Mouse (Mus musculus): Measurements from ENCODE around the gene Zfp692.
A peak's percentile ranks its signal among the peaks of the same experiment; 100 is the strongest.

The Zfp692 gene

DNA sequence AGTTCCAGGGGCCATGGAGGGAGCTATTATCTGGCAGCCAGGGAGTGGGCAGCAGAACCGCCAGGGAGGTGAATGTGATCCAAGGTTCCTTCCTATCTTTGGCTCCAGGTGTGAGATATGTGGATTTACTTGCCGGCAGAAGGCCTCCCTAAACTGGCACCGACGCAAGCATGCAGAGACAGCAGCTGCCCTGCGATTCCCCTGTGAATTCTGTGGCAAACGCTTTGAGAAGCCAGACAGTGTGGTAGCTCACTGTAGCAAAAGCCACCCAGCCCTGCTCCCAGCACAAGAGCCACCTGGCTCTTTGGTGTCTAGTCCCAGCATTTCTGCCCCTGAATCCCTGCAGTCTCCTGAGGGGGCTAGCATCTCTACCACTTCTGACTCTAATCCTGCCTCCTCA lies 7.2 kb downstream of the Zfp692 start:
- no peak for DNase-seq

DNA sequence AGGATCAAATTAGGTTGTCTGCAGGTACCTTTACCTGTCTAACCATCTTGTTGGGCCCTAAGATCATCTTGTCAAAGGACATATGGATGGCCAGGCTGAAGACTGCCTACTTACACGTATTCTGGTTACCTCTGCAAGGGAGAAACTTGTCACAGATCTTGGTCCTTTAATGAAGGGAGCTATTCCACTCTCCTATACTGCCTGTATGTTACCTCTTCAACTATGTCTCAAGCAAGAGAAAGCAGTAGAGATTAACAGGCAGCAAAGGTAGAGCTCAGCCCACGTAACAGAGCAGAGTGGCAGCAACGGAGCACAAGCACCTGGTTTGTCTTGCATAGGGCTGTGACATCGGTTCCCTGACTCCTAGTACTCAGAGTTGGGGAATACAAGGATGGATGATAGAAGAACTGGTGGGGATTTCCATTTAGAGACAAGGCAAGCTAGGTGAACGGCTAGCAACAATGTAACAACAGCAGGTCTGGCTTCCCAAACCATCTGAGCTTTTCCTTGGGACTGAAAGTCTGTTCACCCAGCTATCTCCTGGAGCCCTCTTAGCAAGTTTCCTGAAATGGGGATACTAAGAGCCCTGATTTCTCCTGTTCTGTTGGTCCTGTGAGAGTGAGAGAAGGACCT lies 8.8 kb downstream of the Zfp692 start:
- DNase-seq, result no peak

DNA sequence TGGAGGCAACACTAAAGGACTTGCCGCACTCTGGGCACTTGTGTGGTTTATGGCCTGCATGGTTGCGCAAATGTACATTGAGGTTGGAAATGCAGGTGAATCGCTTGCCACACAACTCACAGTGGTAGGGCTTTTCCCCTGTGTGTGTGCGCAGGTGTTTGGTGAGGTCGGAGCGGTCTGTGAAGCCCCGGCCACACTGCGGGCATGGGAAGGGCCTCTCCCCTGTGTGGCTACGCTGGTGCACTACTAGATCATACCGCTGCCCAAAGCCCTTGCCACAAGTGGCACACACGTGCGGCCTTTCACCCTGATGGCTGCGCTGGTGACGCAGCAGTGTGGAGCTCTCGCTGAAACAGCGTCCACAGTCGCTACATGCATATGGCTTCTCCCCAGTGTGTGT lies 9.5 kb downstream of the Zfp692 start:
- DNase-seq, result no peak

DNA sequence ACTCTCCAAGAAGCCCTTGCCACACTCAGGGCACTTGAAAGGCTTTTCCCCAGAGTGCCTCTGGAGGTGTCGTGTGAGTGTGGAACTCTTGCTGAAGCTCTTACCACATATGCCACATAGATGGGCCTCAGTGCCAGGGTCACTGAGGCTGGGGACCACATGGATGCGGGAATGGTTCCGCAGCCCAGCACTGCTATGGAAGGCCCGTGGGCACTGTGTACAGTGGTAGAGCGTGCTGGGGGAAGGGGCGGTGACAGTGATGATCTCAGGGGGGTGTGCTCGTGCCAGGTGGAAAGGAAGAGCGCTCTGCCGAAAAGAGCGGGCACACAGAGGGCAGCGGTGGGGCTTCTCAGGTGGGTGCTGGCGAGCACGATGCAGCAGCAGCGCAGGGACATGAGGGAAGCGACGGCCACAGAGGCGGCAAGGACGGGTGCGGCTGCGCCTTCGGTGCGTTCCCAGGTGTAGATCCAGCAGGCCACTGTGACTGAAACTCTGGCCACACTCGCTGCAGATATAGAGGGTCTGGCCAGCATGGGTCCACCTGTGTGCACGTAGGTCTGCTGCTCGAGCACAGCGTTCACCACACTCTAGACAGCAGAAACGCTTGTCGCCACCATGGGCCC lies 10.0 kb downstream of the Zfp692 start:
- DNase-seq, result no peak

DNA sequence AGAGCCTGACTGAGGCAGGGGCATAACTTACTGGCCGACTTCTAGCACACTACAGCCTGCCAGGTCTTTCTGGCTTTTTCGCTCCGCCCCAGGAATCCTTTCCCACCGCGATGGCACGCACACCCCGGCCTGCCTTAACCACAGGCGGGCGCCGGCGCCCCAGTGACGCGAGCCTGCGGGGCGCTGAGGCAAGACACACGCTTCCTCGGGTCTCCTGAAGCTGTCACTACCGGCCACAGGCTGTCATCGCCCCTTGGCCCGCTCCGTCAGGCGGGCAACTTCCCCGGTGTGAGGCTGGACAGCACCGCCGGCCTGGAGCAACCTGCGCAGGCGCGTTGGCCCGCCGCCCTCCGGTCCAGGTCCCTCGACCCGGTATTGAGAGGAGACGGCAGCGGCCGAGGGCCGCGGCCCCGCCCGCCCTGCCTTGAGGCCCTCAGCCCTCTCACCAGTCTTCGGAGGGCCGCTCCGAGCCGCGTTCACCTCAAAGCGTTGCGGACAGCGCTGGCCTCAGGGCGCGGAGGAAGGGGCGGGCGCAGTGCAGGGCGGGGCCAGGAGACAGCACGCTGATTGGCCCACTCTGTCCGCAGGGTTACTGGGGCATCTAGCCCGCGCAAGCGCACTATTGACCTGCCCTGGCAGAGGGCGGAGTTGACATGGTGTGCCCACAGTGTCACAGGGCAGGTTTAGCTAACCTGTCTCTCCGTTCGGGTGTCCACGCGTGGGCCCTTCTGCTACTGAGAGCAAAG lies 16.1 kb downstream of the Zfp692 start:
- DNase-seq, result peak; percentile 99

DNA sequence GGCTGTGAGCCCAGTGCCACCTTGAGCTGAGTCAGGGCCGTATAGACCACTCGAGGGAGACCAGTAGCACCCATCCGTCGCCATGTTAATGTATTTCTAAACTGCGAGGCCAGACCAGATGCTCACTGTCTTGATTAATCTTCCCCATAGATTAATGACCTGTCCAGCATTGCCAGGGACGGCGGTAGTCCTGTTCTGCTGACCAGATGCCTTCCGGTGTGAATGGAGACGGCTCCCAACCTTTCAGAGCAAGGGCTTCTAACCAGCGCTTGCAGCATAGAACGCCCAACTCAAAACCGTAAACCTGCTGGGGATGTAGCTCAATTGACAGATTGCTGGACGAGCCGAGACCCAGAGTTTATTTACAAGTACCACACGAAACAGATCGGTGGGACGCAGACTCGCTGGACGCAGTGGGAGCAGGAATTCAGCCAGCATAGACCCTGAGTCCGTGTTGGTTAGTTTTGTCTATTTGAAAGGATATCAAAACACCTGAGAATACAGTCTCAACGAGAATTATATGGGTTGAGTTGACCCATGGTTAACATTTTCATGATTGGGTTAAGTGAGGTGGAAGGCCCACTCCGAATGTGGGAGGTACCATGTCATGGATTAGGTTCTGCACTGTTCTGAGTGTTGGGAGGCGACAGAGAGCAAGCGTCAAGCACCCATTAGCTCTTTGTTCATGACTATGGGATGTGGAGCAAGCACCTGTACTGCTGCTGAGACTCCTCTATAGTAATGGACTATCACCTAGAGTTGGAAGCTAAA lies 16.9 kb downstream of the Zfp692 start:
- peak; percentile 31 for DNase-seq

DNA sequence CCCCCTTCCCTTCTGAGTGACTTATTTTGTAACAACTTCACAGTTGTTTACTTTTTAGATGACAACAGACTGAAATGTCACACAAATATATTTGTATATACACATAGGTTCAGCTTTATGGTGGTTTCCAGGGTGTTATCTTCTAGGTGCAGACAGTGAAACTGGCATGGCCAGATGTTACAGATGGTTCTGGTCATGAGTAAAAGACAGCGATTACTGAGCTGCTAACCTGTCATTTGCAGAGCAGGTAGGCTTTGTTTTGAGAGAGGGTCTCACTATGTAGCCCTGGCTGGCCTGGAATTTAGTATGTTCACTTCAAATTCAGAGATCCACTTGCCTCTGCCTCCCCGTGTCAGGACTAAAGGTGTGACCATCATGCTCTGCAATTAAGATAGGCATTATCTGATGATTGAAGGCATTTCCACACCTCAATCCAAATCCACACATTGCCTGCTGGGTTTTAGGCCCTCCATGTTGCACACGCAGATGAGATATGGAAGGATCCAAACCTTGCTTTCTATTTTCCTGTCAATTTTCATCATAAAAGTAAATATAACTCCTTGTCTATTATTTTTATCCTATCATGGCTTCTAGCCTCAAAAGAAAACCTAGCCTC lies 17.9 kb downstream of the Zfp692 start:
- DNase-seq, result peak; percentile 34

DNA sequence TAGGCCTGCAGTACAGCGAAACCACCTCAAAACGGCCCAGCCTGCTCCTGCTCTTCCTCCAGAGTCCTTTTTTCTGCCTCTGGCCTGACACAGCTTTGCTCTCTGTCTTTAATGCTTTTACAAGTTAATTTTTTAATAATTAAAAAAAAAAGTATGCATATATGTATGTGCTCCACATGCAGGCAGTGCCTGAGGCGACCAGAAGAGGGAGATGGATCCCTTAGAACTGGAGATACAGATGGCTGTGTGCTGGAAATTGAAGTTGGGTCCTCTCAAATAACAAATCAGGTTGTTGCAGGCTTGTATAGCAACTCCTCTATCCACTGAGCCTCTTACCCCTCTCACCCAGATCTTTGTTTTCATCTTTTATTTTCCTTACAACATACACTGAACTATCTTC lies 19.9 kb downstream of the Zfp692 start:
- DNase-seq, result no peak

DNA sequence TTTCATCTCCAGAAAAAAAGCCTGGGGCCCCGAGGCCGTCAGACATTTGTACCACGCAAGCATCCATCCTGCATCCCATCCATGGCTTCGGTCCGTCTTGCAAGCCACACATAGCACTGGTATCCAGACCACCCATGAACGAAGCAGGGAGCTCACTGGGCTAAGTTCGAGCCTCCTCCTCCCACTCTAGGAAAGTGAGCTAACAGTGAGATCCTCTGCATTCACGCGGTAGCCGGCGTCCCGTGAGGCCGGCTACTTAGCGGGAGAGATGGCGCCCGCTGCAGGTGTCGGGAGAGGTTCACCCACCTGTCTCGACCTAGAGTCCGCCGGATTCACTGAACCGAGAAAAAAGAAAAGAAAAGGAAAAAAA lies 23.0 kb downstream of the Zfp692 start:
- DNase-seq, result no peak

DNA sequence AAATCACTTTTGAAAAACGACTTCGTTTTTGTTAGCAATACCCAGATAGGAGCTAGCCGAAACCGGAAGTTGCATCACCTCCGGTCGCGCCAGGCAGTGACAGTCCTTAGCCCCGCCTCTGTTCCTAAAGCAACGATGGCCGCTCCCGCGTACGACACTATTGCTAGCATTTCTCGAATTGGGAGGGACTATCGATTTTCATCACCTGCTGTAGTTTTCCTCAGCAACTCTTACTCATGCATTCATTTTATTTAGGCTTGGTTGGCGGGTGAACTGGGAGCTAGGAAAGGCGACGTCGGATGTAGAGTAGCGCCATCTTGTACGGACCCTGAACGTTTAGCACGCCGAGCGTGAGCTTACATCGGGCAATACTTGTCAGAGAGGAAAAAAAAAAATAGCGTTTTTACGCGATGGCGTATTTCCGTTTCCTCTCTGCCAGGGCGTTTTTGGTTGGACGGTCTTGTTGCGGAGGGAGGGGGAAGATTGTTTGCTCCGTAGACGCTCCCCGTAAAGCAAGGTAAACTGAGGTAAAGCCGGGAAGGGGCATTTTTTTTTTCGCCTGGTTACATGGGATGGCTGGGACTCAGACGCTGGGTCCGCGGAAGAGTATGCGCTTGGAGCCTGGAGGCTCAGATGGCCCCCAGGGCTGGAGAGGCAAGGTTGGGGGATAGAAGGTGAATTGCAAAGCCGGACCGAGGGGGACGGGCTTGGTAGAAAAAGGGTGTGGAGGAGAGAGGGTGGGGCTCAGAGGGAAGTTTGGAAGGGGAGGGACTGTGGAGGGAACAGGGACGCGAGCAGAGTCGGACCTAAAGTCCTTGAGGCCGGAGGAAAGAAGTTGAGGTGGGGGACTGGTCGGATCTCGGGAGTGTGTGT lies 23.6 kb downstream of the Zfp692 start, which contains the start of the genes Zfp672 and Sh3bp5l:
Zfp672 (minus strand) TSS at position 64 of the 873 bp plus-strand sequence.
Sh3bp5l (plus strand) TSS at position 449 of the 873 bp plus-strand sequence.
- peak; percentile 89 for DNase-seq

DNA sequence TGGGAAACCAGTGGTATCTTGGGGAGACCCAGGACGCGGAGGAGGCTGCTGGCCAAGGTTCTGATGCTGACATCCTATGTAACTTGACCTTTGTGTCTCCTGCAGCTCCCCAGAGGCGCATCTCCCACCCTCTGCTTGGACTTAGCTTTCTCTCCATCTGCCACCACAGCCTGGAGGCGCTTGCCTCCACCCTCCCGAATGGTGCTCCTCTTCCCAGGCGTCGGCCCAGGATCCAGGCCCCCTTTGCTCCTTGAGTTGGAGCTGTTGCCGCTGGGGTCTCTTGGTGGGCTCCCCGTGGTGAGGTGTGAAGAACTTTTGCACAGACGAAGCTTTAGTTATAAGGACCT lies 24.3 kb downstream of the Zfp692 start:
- DNase-seq, result no peak

DNA sequence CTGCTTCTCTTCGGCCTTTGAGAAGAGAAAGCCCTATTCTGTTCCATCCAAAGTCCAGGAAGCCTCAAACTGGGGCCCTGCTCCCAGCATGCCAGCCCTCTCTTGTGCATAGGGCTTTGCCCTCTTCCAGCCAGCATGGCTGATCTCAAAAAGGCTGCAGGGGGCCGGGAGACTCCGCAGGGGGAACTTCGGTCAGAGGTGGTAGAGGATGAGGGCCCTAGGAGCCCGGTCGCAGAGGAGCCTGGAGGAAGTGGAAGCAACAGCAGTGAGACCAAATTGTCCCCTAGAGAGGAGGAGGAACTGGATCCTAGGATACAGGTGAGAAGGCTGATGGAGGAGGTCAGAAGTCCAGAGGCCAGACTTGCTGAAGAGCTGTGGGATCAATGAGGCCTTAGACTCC lies 24.7 kb downstream of the Zfp692 start:
- DNase-seq, result no peak

DNA sequence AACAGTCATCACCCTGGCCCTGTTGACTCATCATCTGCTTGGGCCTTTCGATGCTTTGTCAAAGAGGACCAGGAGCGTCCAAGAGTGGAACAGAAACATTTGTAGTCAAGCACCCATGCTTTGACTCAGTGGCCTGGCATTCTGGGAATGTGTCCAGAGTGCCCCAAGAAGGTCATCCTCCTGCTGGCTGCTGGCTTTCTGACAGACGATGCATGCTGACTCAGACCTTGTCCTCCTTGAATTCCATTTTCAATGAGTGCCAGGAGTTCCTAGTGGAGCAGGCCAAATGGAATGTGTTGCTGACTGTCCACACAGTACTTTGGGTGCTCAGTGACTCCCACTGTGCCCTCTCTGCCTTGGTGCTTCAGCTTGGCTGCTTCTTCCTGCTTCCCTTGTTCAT lies 27.9 kb downstream of the Zfp692 start:
- DNase-seq, result no peak

DNA sequence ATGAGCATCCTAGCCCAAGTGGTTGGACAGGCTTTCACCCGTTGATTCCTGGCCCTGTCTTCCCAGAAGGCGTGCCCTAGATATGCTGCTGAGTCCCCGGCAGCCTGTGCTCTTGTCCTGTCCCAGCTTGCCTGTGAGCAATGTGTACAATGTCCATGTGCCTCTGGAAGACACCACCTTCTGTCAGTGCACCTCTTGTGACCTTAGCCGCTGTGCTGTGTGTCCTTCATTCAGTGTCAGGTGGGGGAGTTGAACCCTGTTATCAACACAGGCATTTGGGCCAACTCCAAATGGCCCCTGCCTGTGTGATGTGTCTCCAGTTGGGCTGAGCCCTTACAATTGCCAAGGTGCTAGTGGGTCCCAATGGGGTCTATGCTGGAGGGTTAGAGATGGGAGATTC lies 39.9 kb downstream of the Zfp692 start:
- no peak for DNase-seq

DNA sequence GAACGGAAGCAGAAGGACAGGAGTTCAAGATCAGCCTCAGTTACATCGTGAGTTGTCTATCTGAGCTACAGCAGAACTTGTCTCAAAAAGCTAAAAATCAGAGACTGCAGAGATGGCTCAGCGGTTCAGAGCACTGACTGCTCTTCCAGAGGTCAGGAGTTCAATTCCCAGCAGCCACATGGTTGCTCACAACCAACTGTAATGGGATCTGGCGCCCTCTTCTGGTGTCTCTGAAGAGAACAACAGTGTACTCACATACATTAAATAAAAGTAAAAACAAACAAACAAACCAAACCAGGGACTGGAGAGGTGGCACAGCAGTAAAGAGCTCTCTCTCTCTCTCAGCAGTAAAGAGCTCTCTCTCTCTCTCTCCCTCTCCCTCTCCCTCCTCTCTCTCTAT lies 43.8 kb downstream of the Zfp692 start:
- peak; percentile 35 for DNase-seq

DNA sequence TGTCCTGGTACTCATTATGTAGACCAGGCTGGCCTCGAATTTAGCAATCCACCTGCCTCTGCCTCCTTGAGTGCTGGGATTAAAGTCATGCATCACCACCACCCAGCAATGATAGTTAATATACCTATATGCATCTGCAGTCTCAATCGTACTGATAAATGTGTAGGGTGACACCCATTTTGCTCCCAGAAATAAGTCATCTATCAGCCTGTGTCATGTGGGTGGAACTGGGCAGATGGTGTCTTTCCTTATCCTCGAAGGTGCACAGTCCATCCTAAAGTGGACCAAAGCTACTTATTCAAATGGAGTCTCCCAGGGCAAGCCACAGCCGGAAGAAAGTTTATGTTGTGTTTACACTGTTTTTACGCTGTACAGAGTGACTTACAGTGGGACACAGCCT lies 44.3 kb downstream of the Zfp692 start:
- DNase-seq, result peak; percentile 55

DNA sequence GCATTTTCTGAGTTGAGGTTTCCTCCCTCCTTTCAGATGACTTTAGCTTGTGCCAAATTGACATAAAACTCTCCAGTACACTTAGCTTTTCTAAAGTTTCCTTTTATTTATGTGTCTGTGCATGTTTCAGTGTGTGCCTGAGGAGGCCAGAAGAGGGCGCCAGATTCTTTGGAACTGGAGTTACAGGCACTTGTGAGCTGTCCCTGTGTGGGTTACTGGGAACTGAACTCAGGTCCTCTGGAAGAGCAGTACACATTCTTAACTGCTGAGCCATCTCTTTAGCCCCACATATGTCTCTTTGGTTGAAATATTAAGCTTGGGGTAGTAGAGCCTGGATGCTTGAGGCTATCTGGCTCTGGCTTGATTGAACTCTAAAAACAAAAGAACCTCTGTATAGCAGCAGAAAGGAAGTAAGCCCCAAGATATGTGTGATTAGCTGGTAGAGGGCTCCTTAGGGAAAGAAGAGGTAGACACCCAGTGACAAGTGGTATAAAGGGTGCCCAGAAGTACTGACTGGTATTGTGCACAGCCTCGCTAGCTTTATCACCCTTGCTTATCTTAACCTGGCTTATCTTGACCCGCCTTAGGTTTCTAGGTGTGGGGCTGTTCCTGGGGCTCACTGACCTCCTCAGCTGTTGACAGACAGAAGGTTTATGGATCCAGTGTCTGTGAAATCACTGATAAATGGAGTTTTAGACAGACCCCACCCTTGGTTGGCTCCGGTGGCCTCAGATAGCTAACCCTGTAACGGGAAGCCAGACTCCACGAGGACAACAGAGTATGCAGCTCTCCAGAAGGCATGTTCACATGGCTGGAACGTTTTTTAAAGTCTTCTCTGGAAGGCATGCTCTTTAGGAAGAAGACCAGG lies 46.0 kb downstream of the Zfp692 start:
- peak; percentile 83 for DNase-seq

DNA sequence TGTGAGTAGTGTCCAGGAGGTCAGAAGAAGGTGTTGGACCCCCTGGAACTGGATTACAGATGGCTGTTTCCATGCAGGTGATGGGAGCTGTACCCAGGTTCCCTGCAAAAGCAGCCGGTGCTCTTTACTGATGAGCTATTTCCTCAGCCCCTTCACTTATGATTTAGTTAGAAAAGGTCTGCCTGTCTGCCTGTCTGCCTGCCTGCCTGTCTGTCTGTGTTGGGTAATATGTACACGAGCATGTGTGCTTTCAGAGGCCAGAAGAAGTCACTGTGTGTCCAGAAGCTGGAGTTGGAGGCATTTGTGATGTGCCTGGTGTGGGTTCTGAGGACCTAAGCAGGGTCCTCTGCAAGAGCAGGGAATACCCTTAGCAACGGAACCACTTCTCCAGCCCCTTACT lies 46.8 kb downstream of the Zfp692 start:
- no peak for DNase-seq

DNA sequence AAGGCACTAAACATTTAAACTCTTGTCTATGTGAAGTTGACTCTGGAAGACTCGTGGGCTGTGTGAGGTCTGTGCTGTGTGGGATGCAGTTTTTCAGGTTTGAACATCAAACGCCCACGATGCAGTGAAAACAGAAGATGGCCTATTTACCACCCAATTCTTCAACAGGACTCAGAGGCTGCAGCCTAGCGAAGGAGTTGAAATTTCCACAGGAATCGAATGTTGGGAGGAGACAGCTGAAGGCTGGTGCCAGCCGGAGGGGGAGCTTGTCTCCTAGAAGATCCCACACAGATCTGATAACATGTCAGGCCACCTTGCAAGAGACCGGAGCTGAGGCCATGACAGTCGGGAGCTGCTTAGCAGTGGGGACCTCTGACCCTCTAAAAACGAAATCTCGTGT lies 47.6 kb downstream of the Zfp692 start:
- DNase-seq, result peak; percentile 53

DNA sequence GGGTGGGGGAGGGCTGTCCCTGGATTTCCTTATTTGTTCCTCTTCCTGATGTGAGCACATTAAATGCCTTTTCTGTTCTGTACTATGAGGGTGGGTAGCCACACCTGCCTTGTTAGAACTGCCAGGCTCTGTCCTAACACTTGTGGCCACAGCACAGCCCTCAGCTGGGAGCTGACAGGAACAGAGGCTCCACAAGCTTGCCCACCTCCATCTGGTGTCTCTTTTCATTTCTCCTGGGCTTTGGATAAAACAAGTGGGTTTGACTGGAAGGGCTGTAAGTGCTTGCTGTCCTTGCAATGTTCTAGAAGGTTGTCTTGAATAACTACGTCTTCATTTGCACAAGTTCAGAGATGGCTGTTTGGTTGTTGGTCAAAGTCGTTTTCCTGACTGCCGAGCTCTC lies 48.1 kb downstream of the Zfp692 start:
- no peak for DNase-seq

DNA sequence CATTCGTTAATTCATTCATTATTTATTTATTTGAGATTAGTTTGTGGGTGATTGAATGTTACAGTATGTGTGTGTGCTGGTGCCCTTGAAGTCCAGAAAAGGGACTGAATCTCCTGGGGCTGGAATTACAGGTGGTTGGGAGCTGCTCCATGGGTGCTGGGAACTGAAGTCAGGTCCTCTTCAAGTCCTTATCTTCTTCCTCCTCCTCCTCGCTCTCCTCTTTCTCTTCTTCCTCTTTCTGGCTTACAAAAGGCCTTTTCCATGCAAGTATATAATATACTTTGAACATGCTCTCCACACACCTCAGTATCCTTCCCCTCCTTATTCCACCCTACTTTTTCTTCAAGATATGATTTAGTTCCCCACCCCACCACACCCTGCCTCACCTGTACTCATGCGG lies 50.2 kb downstream of the Zfp692 start:
- no peak for DNase-seq

All from liver (tissue).